Mouse (Mus musculus) lung, postnatal 14 days (tissue): ENCODE results near the gene Amd1.

Experiments used
- DNase-seq: peaks from one replicate; pipeline ENCODE4 v3.0.0; 2021

The Amd1 gene

DNA sequence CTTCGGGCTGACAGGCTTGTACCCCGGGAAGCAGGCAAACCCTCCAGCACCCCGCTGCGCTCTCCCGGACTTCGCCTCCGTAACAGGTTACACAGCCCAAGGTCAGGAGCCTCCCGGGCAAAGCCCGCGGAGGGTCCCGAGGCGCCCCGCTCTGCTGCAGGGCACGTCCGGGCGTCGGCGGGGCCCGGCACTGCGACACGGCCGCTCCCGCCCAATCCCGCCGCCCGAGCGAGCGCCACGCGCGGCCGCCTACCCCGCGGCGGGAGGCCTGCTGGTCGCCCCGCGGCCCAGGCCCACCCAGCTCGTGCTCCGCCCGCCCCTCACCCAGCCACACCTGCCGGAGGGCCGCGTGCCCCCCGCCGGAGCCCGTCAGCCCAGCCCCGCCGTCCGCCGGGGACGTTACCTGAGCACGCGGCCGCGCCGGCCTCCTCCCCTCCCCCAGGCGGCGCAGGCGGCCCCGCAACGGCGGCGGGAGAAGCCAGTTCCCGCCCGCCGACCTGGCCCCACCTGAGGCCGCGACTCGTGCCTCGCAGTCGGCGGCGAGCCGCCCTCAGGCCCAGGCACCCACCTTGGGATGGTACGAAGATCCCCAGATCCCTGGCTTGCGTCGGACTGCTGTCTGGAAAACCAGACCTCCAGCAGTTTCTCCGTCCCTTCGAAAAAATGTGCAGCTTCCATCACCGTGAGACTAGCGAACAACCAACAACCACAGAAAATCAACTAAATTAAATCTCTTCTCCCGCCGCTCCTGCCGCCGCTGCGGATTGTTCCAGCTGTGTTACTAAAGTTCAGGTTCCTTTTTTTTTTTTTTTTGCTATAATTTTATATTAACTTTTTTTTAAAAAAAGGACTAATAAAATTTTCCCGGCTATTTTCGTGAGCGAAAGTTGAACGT lies 558 bp downstream of the Amd1 start:
- peak; percentile 26 for DNase-seq

DNA sequence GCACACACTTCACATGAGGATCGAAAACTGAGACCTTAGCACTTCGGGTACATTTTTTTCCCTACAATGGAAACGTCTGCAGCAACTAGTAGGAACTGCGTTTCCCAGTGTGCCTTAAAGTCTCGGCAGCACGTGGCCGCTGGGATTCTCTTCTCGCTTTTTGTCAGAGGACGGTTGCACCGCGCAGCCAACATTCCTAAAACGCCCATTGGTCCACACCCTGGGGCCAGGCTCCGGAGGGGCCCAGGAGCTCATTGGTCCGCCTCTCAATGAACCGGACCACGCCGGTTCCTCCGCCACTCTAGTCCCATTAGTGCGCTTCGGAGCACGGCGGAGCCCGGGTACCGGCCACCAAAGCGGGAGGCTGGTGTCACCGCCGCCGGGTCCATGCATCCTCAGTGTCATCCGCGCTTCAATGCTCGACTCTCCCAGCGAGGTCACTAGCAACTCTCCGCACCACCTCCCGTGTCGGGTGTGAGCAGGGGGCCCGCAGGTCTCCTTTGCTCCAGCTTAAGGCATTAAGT lies 1.3 kb downstream of the Amd1 start:
- peak; percentile 80 for DNase-seq

DNA sequence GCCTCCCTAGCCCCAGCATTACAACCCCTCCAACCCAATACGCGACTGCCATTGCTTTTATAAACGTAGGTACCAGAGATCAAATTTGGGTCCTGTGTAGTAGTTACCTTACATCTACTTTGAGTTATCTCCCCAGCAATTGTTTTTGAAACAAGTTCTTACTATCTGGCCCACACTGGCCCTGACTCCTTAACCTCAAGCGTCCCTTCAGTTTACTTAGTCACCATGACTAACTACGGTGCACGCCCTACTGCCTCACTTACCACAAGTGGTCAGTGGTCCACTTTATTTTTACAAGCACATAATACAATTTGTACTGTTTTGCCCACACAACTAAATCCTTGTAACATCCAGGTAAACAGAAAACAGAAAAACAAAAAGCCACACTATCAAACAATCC lies 9.3 kb downstream of the Amd1 start:
- DNase-seq = no peak

DNA sequence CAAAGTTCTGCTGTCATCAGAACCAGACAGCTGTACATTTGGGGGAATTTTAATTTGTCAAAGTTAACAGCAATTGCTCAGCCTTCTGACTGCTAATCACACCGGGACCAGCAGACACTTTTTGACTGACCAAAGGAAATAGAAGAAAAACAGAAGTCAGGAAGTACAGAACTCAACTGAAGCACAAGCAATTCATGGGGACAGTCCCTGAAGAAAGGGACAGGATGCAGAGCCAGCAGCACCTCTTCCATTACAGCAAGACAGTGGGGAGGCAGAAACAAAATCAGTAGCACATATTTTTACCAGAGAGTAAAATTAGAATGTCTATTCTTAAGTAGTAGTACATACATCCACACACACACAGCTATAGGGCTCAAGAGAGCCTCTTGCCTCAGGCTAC lies 15.2 kb downstream of the Amd1 start:
- no peak for DNase-seq

DNA sequence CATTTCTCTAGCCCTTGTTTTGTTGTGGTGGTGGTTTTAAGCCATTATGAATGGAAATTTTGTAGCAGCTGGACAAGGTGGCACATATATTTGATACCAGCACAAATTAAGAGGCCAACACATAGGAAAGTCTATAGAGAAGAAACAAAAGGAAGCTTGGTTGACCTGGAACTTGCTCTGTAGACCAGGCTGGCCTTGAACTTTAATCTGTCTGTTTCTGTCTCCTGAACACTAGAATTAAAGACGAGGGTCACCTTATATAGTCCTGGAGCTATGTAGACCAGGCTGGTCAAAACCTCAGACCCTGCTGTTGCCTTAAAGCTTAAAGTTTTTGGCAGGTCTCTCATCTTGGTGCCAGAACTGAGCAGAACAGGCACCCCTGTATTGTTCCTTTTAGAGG lies 16.4 kb downstream of the Amd1 start:
- no peak for DNase-seq

DNA sequence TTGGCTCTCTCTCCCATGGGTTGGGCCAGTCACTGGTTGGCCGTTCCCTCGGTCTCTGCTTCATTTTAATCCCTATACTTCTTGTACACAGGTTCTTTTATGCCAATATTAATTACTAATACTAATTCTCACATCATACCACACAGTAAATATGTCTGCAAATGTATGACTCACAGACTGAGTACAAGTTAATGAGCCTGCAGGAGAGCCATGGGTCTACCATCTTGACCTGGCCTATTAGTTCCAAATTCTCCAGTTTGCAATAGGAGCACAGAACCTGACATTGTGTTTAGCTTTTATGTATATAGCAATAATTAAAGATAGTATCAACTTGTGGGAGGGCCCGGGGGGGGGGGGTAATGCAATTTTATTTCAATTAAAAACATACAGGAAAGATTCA lies 17.0 kb downstream of the Amd1 start:
- DNase-seq = no peak

DNA sequence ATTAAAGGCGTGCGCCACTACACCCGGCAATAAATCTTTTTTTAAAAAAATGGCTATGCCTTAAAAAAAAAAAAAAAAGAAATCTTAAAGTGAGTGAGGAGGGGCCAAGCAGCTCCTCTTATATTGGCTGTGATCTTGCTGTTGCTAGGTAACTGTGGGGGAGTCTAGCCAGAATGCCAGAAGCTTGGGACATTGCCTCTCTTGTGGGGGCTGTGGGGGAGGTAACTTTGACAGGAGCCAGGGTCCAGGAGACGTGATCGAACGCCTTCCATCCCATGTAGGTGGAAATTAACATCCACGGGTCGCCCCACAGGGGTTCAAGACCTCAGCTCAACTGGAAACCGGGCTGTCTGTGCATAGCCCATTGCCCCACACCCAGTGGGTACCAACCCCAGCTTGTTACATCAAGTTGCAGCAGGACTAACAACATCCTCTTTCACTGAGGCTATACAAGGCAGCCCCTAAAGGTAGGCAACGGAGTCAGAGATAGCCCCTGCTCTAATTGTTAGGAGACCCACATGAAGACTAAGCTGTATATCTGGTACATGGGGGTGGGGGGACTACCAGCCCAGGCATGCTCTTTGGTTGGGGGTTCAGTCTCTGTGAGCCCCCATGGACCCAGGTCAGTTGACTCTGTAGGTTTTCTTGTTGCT lies 17.7 kb downstream of the Amd1 start:
- DNase-seq = no peak

DNA sequence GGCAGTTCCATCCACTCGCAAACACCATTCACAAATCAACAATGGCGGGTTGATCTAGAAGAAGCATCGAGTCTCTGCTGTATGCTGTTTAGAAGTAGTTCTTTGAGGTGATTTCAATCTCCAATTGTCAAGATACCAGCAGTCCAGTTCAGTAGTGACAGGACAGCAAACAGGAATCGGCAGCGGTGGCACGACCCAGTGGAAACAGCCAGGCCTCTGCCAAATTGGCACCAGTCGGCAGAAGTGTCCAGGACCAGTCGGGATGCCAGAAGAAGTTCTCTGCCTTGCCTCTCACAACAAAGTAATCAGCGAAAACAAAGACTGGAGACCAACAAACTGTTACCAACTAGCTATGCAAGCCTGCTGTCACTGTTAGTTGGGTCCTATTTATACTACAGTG lies 18.4 kb downstream of the Amd1 start:
- no peak for DNase-seq

DNA sequence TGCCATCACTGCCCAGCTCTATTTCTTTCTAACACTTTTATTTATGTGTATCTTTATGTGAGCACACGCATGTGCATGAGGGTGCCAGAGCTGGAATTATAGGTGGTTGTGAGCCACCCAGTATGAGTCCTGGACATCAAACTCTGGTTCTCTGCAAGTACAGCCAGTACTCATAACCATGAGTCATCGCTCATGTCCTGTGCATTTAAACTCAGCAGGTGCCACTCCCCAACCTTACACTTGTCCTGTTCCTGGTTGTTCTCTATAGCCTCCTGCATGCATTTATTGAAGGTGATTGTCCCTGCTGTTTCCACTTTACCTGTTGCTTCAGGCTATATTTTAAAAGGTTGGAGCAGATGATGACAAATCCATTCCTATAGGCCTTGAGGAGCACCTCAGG lies 20.4 kb downstream of the Amd1 start:
- DNase-seq = no peak

DNA sequence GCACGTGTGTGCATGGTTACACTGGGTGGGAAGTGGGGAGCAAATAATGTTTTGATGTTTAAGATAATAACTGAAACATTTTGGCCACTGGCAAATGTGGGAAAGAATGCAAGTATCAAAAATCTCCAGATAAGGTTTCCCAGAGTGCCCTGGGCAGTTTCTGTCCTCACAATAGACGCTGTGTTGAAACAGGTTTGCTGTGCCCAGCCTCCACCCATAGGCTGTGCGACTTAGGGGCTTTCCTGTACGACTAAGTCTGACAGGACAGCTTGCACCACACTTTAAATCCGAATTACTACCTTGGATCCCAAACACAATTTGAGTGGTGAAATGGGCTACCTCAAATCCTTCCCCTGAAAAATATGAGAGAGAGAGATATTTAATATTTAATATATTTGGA lies 23.7 kb downstream of the Amd1 start:
- no peak for DNase-seq

DNA sequence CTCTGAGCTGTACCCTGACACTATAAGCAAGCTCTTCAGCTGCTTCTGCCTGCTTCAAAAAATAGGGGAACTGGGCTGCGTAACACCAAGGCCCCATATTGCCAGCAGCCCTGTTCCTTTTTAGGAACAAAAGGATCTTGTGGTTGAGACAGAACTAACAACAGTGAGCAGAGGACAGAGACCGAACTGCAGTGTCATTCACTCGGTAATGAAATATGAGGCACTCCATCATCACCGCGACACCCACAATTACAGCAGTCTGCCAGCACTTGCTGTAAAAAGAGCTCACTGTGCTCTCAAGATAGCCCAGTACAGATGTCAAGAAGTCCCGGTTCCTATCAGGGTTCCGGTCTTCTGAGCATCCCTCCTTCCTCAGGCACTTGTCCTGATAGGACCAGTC lies 26.0 kb downstream of the Amd1 start:
- DNase-seq = no peak

DNA sequence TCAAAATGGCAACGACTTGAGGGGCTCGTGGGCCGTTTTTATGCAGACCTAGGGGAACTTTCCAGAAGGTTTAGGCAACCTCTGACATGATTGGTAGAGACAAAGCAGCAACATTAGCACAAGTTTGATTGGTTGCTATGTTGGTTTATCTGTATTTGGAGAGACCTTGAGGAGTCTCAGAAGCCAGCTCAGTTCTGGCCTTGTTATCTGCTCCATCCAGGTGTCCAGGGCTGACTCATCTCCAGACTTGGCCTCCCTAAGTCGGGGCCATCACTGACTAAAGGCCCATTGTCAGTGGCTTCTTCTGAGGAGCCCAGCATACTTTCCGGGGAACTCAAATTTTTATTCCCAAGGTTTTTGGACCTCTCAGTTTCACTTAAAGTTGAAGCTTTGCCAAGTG lies 28.0 kb downstream of the Amd1 start:
- no peak for DNase-seq

DNA sequence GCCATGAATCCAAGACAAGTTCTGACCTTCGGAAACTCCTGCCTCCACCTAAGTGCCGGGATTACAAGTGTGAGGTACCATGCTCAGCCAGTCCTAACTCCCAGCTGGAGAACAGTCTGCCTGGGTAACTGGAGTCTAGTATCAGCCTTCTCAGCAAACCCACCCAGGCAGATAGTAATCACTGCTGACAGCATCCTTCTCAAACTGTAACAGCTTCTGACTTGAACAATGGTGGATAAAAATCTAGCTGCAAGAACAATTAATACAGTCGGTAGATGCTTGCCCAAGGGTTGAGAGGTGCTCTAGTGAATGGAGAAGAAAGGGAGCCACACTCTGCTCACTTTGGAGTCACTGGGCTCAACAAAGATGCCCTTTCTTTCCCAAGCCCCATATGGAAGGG lies 30.8 kb downstream of the Amd1 start:
- no peak for DNase-seq

DNA sequence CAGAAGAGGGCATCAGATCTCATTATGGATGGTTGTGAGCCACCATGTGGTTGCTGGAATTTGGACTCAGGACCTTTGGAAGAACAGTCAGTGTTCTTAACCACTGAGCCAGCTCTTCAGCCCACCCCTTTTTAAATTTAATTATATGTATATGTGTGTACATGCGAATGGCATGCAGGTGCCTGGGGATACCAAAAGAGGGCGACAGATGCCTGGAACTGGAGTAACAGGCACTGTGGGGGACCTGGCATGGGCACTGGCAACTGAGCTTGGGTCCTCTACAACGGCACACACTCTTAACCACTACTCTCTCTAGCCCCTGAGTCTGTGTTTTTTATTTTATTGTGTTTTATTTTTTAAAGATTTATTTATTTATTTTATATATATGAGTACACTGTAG lies 37.1 kb downstream of the Amd1 start:
- DNase-seq = no peak

DNA sequence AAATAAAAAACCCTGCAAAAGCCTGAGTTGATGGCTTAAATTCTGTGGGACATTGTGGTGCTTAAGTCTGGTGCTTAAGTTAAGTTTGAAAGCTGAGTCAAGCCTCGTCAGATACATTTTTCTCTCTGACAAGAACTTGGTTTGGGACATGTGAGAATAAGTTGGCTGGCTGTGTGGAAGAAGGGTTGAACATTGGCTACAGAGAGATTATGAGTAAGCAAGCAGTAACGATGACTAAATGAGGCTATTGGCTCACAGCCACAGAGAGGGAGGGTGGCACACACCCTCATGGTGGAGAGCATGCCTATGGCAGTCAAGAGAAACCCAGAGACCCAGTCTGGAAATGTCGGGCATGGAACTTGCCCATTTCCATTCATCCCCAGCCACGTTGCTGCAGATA lies 38.3 kb downstream of the Amd1 start:
- no peak for DNase-seq

DNA sequence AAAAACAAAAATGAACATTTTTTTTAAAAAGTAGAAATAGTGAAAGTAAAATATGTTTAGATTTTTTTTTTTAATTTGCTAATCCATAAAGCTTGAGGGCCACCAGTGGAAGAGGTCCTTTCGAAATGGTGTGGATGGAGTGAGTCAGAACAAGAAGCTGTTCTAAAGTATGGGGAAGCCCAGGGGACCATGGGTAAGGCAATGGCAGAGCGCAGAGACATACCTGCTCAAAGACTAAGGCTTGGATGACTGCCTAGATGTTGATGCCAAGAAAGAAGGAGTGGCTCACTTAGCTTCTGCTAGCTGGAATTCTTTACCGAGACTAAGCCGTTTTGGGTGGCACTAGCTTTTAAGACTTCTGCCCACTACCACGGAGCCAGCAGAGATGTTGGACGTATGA lies 39.8 kb downstream of the Amd1 start:
- no peak for DNase-seq

DNA sequence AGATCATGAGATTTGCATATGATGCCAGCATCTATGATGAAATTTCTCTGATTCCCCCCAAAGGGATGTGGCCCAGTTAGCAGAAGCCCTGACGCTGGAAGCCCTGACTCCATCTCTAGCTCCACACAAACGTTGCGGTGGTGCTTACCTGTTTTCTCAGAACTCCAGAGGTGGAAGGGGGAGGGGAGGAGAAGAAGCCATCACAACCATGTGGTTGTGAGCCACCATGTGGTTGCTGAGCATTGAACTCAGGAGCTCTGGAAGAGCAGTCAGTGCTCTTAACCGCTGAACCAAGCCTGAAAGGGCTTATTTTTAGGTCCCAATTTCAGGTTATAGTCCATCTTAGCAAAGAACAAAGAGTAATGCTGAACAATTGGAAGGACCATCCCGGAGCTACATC lies 41.7 kb downstream of the Amd1 start:
- DNase-seq = no peak

DNA sequence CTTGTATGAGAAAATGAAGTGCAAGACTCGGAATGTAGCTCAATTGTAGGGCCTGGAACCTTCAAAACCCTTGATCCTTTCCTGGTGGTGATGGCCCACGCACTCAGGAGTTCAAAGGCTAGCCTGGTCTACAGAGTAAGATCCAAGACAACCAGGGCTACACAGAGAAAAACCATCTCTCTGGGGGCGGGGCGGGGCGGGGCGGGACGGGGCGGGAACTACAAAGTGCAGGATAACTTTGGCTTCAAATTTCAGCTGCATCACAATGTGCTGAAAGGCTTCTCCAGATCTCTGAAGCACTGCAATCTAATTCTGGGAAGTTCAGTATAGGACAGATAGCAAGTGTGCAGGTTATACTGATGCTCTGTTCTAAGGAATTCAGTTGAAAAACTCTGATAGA lies 42.4 kb downstream of the Amd1 start:
- no peak for DNase-seq

DNA sequence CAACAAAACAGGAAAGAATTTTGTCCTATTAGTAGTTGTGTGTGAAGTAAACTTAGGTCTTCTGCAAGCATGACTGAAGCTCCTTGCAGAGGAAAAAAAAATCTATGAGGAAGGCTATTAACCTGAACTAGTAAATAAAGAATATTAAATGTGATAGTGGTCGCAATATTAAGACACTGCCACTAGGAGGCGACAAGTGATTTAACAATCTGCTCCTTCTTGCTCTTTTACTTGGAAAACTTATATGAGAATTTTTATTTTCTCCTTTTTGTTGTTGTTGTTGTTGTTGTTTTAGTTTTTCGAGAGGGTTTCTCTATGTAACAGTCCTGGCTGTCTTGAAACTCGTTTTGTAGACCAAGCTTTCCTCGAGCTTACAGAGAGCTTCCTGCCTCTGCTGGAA lies 43.0 kb downstream of the Amd1 start:
- peak; percentile 63 for DNase-seq

DNA sequence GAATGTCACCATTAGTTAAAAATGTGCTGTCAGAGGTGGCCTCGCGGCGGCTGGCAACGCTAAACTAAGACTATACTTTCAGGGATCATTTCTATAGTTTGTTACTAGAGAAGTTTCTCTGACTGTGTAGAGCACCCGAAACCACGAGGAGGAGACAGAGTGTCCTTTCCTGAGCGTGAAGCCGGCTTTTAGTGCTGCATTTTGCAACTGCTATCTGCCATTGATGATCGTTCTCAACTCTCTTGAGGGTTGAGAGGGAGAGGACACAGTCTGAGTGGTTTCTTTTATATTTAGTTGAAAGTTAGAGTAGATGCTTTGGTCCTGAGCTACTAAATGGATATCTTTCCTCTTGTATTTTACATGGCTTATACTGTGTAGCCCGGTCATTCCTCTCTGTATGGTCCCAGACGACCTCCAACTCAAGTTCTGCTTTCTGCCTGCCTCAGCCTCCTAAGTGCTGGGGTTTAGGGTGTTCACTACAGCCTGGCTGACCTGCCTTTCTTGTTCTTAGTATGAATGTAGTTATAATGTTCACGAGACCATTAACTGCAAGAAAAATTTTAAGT lies 43.5 kb downstream of the Amd1 start:
- DNase-seq = peak; percentile 65

DNA sequence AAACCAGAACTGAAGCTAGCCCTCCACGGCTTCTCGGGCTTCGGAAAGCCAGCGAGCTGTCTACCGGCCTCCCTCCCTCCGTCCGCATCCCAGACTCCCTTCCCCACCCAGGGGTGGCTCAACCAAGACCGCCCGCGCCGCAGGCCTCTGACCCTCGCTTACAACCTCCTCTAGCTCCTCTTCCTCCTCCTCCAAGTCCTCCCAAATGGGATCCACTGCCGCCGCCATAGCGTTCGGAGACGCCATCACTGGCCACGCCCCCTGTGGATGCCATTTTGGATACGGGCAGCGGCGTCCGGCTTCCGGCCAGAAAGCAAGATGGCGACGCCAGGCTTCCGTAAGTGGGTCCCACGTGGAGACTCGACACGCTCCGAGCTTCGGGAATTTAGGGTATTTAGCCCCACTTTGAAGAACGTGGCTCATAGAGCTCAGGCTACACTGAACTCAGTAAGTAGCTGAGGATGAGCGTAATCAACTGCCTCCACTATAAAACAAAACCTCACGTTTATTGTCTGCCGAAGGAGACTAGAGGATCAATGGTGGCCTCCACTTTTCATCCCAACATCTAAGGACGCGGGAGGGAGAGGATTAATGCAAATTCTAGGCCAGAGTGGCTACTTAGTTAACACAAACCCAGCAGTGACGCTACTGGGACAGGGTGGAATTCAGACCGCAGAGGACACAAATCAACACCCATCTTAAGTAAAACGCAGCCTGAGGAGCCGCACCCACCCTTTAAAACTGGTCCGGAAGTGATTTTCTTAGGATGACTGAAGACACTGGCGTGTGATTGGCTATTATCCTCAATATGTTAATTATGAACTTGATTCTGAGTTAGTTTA lies 44.4 kb downstream of the Amd1 start, which contains the start of gene Gtf3c6:
Gene Gtf3c6, minus strand, starts transcription at position 695 of the 842 bp plus-strand sequence.
- DNase-seq = peak; percentile 94

DNA sequence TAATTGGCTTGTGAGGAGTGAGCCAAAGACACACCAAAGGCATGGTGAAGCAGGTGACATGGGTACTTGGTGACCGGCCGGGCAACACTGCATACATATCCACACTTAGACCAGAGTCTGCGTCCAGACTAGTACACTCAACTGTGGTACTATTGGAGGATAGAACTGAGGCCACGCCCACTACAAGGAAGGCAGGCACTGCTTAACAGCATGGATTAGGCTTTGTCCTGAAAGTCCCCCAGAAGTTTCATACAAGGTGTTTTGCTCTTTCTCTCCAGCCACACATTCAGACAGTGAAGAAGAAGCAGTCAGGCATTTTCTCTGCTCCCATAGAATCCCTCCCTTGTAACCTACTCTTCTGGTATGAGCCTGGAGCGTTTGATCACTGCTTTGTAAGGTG lies 45.3 kb downstream of the Amd1 start:
- DNase-seq = peak; percentile 54

DNA sequence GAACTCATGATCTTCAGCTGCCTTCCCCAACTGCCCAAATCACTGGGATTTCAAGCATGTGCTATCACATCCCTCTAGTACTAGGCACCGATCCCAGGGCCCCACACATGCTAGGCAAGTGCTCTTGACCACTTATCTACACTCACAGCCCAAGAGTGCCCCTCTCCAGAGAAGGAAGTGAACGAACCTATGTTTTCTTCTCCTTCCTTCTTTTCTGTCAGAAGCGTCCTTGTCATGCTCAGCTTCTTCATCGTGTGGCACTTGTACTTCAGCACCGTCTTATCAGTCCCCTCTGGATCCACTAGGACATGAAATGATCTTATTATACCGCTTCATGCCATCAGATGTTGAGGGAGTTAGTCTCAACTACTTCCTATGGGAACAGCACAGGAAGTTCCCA lies 51.0 kb downstream of the Amd1 start:
- DNase-seq = no peak
